Mouse (Mus musculus) lung, postnatal 0 days (tissue): ENCODE results near the gene Nrp2. TPM values are rescaled to one million over a fixed set of nuclear protein-coding genes. Genes with fewer than 3 reads are reported as not detected.

ENCODE experiments used
- ATAC-seq: fragments of 200-750 bp; cut with Nextera tagmentation; 2 replicates; pipeline ENCODE4 v1.8.0; 2017; ENCODE audit warnings: moderate library complexity
- DNase-seq: peaks from one replicate; pipeline ENCODE4 v3.0.0-alpha.2; 2016; ENCODE audit warnings: low spot score
- H3K27ac ChIP-seq: fragments of 300-500 bp; sonication (generic); 2 replicates; pipeline ENCODE4 v1.5.1; 2014; ENCODE audit warnings: antibody characterized with exemption, mild to moderate bottlenecking, low read length, mixed read lengths
- H3K27me3 ChIP-seq: fragments of 300-500 bp; sonication (generic); replicated peaks from 2 replicates; pipeline ENCODE4 v1.6.1; 2014; ENCODE audit warnings: low read length, mixed read lengths; ENCODE audit not compliant: insufficient read depth
- H3K36me3 ChIP-seq: fragments of 300-500 bp; sonication (generic); 2 replicates; pipeline ENCODE4 v1.6.1; 2014; ENCODE audit warnings: low read length, mixed read lengths; ENCODE audit not compliant: insufficient read depth
- H3K4me1 ChIP-seq: fragments of 300-500 bp; sonication (generic); 2 replicates; pipeline ENCODE4 v1.6.1; 2014; ENCODE audit warnings: antibody characterized with exemption, low read depth, low read length, mixed read lengths; ENCODE audit not compliant: insufficient read depth
- H3K4me2 ChIP-seq: fragments of 300-500 bp; sonication (generic); replicated peaks from 2 replicates; pipeline ENCODE4 v1.6.1; 2014; ENCODE audit warnings: low read depth, mild to moderate bottlenecking, low read length, moderate library complexity, mixed read lengths
- H3K4me3 ChIP-seq: fragments of 300-500 bp; sonication (generic); 2 replicates; pipeline ENCODE4 v1.5.1; 2014; ENCODE audit warnings: low read depth, low read length
- H3K9ac ChIP-seq: fragments of 300-500 bp; sonication (generic); replicated peaks from 2 replicates; pipeline ENCODE4 v1.6.1; 2014; ENCODE audit warnings: low read depth, mild to moderate bottlenecking
- H3K9me3 ChIP-seq: fragments of 300-500 bp; sonication (generic); 2 replicates; pipeline ENCODE4 v1.6.1; 2016; ENCODE audit warnings: low read length, mixed read lengths
- CTCF ChIP-seq: IDR thresholded peaks from 2 replicates; pipeline ENCODE4 v1.5.1; 2016; ENCODE audit warnings: antibody characterized with exemption, mild to moderate bottlenecking
- EP300 ChIP-seq: IDR thresholded peaks from 2 replicates; pipeline ENCODE4 v1.6.1; 2016; ENCODE audit warnings: antibody characterized with exemption, mild to moderate bottlenecking, control low read depth
- WGBS: fragments of 180-500 bp; shearing (Covaris S2); extraction: QIAGEN DNeasy Blood & Tissue Kit; methylation state at CpG from one replicate; pipeline ENCODE4 v1.1.7; 2014; 5-methylcytosine and 5-hydroxymethylcytosine counted together
- polyA plus RNA-seq: library from polyadenylated mRNA; unstranded; fragments of >200 nt; fragmentation: Nextera tagmentation; extraction: Ambion mirVana; gene quantifications from 2 replicates; pipeline ENCODE4 v1.2.1, GENCODE M21; 2015

Nrp2 gene
- polyA plus RNA-seq, 1 experiment from 2014 or later = 14.0 TPM

- no peak overlapping the region for H3K4me2 ChIP-seq
- H3K9ac ChIP-seq = no peak overlapping the region
- ATAC-seq (no peak), DNase-seq (no peak)
- H3K4me3 ChIP-seq = no peak overlapping the region
- H3K4me1 ChIP-seq = peaks cover 4% of the 10 kb centered on the region; the same call in 1 of the 2 replicates
- 73% methylated on average over 13 of the region's 13 CpGs for WGBS
- no peaks in the 10 kb centered on the region for H3K9me3 ChIP-seq
- no peak overlapping the region for H3K27ac ChIP-seq
- H3K27me3 ChIP-seq = no peaks in the 10 kb centered on the region
- 0 out of 2 replicates have a peak, but pooled peaks cover 4% of the 10 kb centered on the region for H3K36me3 ChIP-seq
- no peak for TF ChIP-seq CTCF
- TF ChIP-seq EP300 = no peak
Measured at GRCm38 (mm10) chr1:62720727-62721705, 17.9 kb downstream of the Nrp2 start.

- ATAC-seq = no peak
- 79% methylated on average over 7 of the region's 7 CpGs for WGBS
- Histone ChIP-seq H3K4me2 (no peak overlapping the region), H3K4me1 (peaks cover 2% of the 10 kb centered on the region; the same call in 1 of the 2 replicates), H3K36me3 (0 out of 2 replicates have a peak, but pooled peaks cover 4% of the 10 kb centered on the region), H3K9ac (no peak overlapping the region), H3K27ac (no peak overlapping the region), H3K27me3 (no peaks in the 10 kb centered on the region), H3K9me3 (no peaks in the 10 kb centered on the region), H3K4me3 (no peak overlapping the region)
- no peak for DNase-seq
- TF ChIP-seq EP300 = no peak
- TF ChIP-seq CTCF = no peak
Measured at GRCm38 (mm10) chr1:62721706-62722187, 18.7 kb downstream of the Nrp2 start.

- H3K9ac ChIP-seq = no peak overlapping the region
- no peaks in the 10 kb centered on the region for H3K4me1 ChIP-seq
- H3K4me2 ChIP-seq = no peak overlapping the region
- H3K27me3 ChIP-seq = no peaks in the 10 kb centered on the region
- WGBS = 75% methylated on average over 8 of the region's 8 CpGs
- H3K9me3 ChIP-seq = no peaks in the 10 kb centered on the region
- 0 out of 2 replicates have a peak, but pooled peaks cover 4% of the 10 kb centered on the region for H3K36me3 ChIP-seq
- DNase-seq = no peak
- no peak overlapping the region for H3K27ac ChIP-seq
- no peak for ATAC-seq
- H3K4me3 ChIP-seq = no peak overlapping the region
- TF ChIP-seq CTCF = peak; percentile 77
- no peak for TF ChIP-seq EP300
Measured at GRCm38 (mm10) chr1:62722526-62722925, 19.4 kb downstream of the Nrp2 start.

- Histone ChIP-seq H3K4me2 (no peak overlapping the region), H3K4me1 (peaks cover 2% of the 10 kb centered on the region), H3K27me3 (no peaks in the 10 kb centered on the region), H3K4me3 (no peak overlapping the region), H3K9ac (no peak overlapping the region), H3K9me3 (no peaks in the 10 kb centered on the region), H3K27ac (peak overlapping the region; percentile 81), H3K36me3 (0 out of 2 replicates have a peak, but pooled peaks cover 4% of the 10 kb centered on the region)
- no peak for DNase-seq
- ATAC-seq = no peak
- TF ChIP-seq CTCF (no peak), EP300 (no peak)
- WGBS = 57% methylated on average over 5 of the region's 5 CpGs
Measured at GRCm38 (mm10) chr1:62723891-62724290, 20.8 kb downstream of the Nrp2 start.

GRCm38 (mm10) chr1:62724461-62725021, 21.5 kb downstream of the Nrp2 start:
- 0 out of 2 replicates have a peak, but pooled peaks cover 4% of the 10 kb centered on the region for H3K36me3 ChIP-seq
- peak; percentile 88 for DNase-seq
- WGBS = 47% methylated on average over 6 of the region's 6 CpGs
- no peak overlapping the region for H3K4me3 ChIP-seq
- H3K9me3 ChIP-seq = no peaks in the 10 kb centered on the region
- H3K4me1 ChIP-seq = peaks cover 5% of the 10 kb centered on the region
- peak; percentile 47 for TF ChIP-seq EP300
- TF ChIP-seq CTCF = no peak; the same call in none of the 2 replicates
- H3K27me3 ChIP-seq = no peaks in the 10 kb centered on the region
- H3K9ac ChIP-seq = no peak overlapping the region
- H3K27ac ChIP-seq = peak overlapping the region; percentile 81
- ATAC-seq = peak; percentile 87
- H3K4me2 ChIP-seq = no peak overlapping the region
